Mouse (Mus musculus): ENCODE data around the gene Fam193a. TPM values are rescaled to one million over a fixed set of nuclear protein-coding genes. Genes with fewer than 3 reads are reported as not detected.
A peak's percentile ranks its signal among the peaks of the same experiment; 100 is the strongest.

The Fam193a gene
- total and polyA plus RNA-seq, 3 experiments = 10.9 to 317 (median 37.1) TPM

GRCm38 (mm10) chr5:34466648-34467047, 96.9 kb downstream of the Fam193a start:
- 0 out of 2 replicates have a peak overlapping the region, but pooled peaks have one; percentile 26 for H3K27ac ChIP-seq (ENCODE audit: control insufficient read depth, low read depth, low read length)
- H3K36me3 ChIP-seq (ENCODE audit: control insufficient read depth in 1 of 2, insufficient read depth in 2 of 2, low read length in 2 of 2) = peaks cover 17 to 34% of the 10 kb centered on the region in 2 experiments
- H3K9me3 ChIP-seq (replicated peaks; ENCODE audit: insufficient read depth, low read length) = no peaks in the 10 kb centered on the region
- no peak overlapping the region for H3K9ac ChIP-seq (ENCODE audit: control insufficient read depth, low read depth, low read length, poor library complexity, severe bottlenecking)
- TF ChIP-seq ETS1 (IDR thresholded peaks at IDR 0.05; ENCODE audit: low read depth, low read length) (no peak), ZNF384 (IDR thresholded peaks at IDR 0.05; ENCODE audit: low read depth, low read length) (no peak), SIN3A (IDR thresholded peaks at IDR 0.05; ENCODE audit: low read length) (no peak), MYC (IDR thresholded peaks at IDR 0.05; ENCODE audit: low read depth, low read length) (no peak), HCFC1 (IDR thresholded peaks at IDR 0.05; ENCODE audit: low read depth, low read length) (no peak), SMC3 (IDR thresholded peaks at IDR 0.05; ENCODE audit: low read depth, low read length) (no peak), TBP (IDR thresholded peaks at IDR 0.05; ENCODE audit: low read depth, low read length) (no peak), NELFE (IDR thresholded peaks at IDR 0.05; ENCODE audit: low read depth, low read length) (no peak), ZMIZ1 (IDR thresholded peaks at IDR 0.05; ENCODE audit: low read depth, low read length) (no peak), ELF1 (IDR thresholded peaks at IDR 0.05; ENCODE audit: low read depth, low read length) (no peak), RAD21 (IDR thresholded peaks at IDR 0.05; ENCODE audit: low read depth, low read length) (no peak), TAL1 (IDR thresholded peaks at IDR 0.05; ENCODE audit: low read length) (no peak), MYB (IDR thresholded peaks at IDR 0.05; ENCODE audit: low read depth, low read length) (no peak), MAZ (IDR thresholded peaks at IDR 0.05; ENCODE audit: low read depth, low read length) (no peak), KAT2A (conservative IDR thresholded peaks at IDR 0.05; ENCODE audit: low read depth, low read length) (no peak), POLR2A (IDR thresholded peaks at IDR 0.05; ENCODE audit: control insufficient read depth in 1 of 2, insufficient read depth in 1 of 2, low read depth in 1 of 2, low read length in 2 of 2, poor library complexity in 1 of 2) (no peak), RCOR1 (IDR thresholded peaks at IDR 0.05; ENCODE audit: low read depth, low read length) (no peak), USF1 (IDR thresholded peaks at IDR 0.05; ENCODE audit: low read depth, low read length) (no peak), BHLHE40 (IDR thresholded peaks at IDR 0.05; ENCODE audit: borderline replicate concordance, low read depth, low read length) (no peak)
- peak; percentile 53 for DNase-seq (ENCODE audit: low read depth, low spot score)
- H3K4me3 ChIP-seq (ENCODE audit: control insufficient read depth in 1 of 2, insufficient read depth in 1 of 2, low read depth in 2 of 2, low read length in 2 of 2) = no peak overlapping the region
- H3K4me1 ChIP-seq (ENCODE audit: control insufficient read depth in 1 of 2, insufficient read depth in 2 of 2, low read length in 2 of 2) = peaks cover 16 to 21% of the 10 kb centered on the region in 2 experiments
- H3K27me3 ChIP-seq (ENCODE audit: control insufficient read depth in 1 of 2, insufficient read depth in 2 of 2, low read length in 2 of 2) = no peaks in the 10 kb centered on the region
- H3K79me2 ChIP-seq (ENCODE audit: control insufficient read depth, insufficient read depth, low read length, poor library complexity) = 0 out of 2 replicates have a peak, but pooled peaks cover 1% of the 10 kb centered on the region

GRCm38 (mm10) chr5:34468039-34468775, 98.5 kb downstream of the Fam193a start:
- H3K9me3 ChIP-seq (replicated peaks; ENCODE audit: insufficient read depth, low read length) = no peaks in the 10 kb centered on the region
- H3K9ac ChIP-seq (ENCODE audit: control insufficient read depth, low read depth, low read length, poor library complexity, severe bottlenecking) = no peak overlapping the region
- H3K36me3 ChIP-seq (ENCODE audit: control insufficient read depth in 1 of 2, insufficient read depth in 2 of 2, low read length in 2 of 2) = peaks cover 25 to 34% of the 10 kb centered on the region in 2 experiments
- no peaks in the 10 kb centered on the region for H3K27me3 ChIP-seq (ENCODE audit: control insufficient read depth in 1 of 2, insufficient read depth in 2 of 2, low read length in 2 of 2)
- H3K79me2 ChIP-seq (ENCODE audit: control insufficient read depth, insufficient read depth, low read length, poor library complexity) = 0 out of 2 replicates have a peak, but pooled peaks cover 1% of the 10 kb centered on the region
- H3K4me3 ChIP-seq (ENCODE audit: control insufficient read depth in 1 of 2, insufficient read depth in 1 of 2, low read depth in 2 of 2, low read length in 2 of 2) = no peak overlapping the region
- H3K27ac ChIP-seq (ENCODE audit: control insufficient read depth, low read depth, low read length) = peak overlapping the region; percentile 59
- H3K4me1 ChIP-seq (ENCODE audit: control insufficient read depth in 1 of 2, insufficient read depth in 2 of 2, low read length in 2 of 2) = peaks cover 16 to 21% of the 10 kb centered on the region in 2 experiments
- peak; percentile 90 for DNase-seq (ENCODE audit: low read depth, low spot score)
- TF ChIP-seq CTCF (IDR thresholded peaks at IDR 0.05 in 2 of 3, conservative IDR thresholded peaks at IDR 0.05 in 1 of 3; ENCODE audit: control insufficient read depth in 1 of 3, insufficient read depth in 1 of 3, low read depth in 2 of 3, low read length in 3 of 3, poor library complexity in 1 of 3, severe bottlenecking in 1 of 3) = no peak
- no peak for TF ChIP-seq MEF2A (IDR thresholded peaks at IDR 0.05; ENCODE audit: extremely low read depth, insufficient replicate concordance, low read depth, low read length, poor library complexity, severe bottlenecking)
- peak; percentile 86 for TF ChIP-seq SIN3A (IDR thresholded peaks at IDR 0.05; ENCODE audit: low read length)
- TF ChIP-seq POLR2AphosphoS5 (IDR thresholded peaks at IDR 0.05; ENCODE audit: borderline replicate concordance, low read depth, low read length) = no peak
- TF ChIP-seq NRF1 (IDR thresholded peaks at IDR 0.05; ENCODE audit: insufficient read depth, low read depth, low read length, poor library complexity, severe bottlenecking) = no peak
- no peak for TF ChIP-seq RAD21 (IDR thresholded peaks at IDR 0.05; ENCODE audit: low read depth, low read length)
- no peak for TF ChIP-seq MAFK (IDR thresholded peaks at IDR 0.05; ENCODE audit: borderline replicate concordance, low read depth, low read length)
- TF ChIP-seq NELFE (IDR thresholded peaks at IDR 0.05; ENCODE audit: low read depth, low read length) = no peak
- peak; percentile 84 for TF ChIP-seq TAL1 (IDR thresholded peaks at IDR 0.05; ENCODE audit: low read length)
- peak; percentile 88 for TF ChIP-seq ETS1 (IDR thresholded peaks at IDR 0.05; ENCODE audit: low read depth, low read length)
- TF ChIP-seq TCF12 (IDR thresholded peaks at IDR 0.05; ENCODE audit: low read depth, low read length) = peak; percentile 94
- TF ChIP-seq POLR2A (IDR thresholded peaks at IDR 0.05; ENCODE audit: control insufficient read depth in 1 of 2, insufficient read depth in 1 of 2, low read depth in 1 of 2, low read length in 2 of 2, poor library complexity in 1 of 2) = no peak
- TF ChIP-seq MXI1 (IDR thresholded peaks at IDR 0.05; ENCODE audit: low read depth, low read length) = peak; percentile 61; the same call in 1 of the 2 replicates
- TF ChIP-seq USF1 (IDR thresholded peaks at IDR 0.05; ENCODE audit: low read depth, low read length) = no peak
- 0 out of 2 replicates have a peak, but pooled peaks have one; percentile 49 for TF ChIP-seq ZKSCAN1 (IDR thresholded peaks at IDR 0.05; ENCODE audit: low read depth, low read length)
- peak; percentile 88 for TF ChIP-seq GATA1 (IDR thresholded peaks at IDR 0.05; ENCODE audit: low read depth, low read length)
- 0 out of 2 replicates have a peak, but pooled peaks have one; percentile 20 for TF ChIP-seq MYB (IDR thresholded peaks at IDR 0.05; ENCODE audit: low read depth, low read length)
- peak; percentile 36; the same call in 1 of the 2 replicates for TF ChIP-seq MAX (IDR thresholded peaks at IDR 0.05; ENCODE audit: low read length)

Data from MEL (cell line).